Mouse (Mus musculus): ENCODE results near the gene Nt5m.
A peak's percentile ranks its signal among the peaks of the same experiment; 100 is the strongest.

Nt5m gene

GRCm38 (mm10) chr11:59839459-59840126 lies 346 bp downstream of the Nt5m start, which contains the start of gene Cops3:
Gene Cops3, minus strand, starts transcription at chr11:59839838.
- DNase-seq (ENCODE audit: low read depth), result peak; percentile 98

- no peak for DNase-seq (ENCODE audit: low read depth)
Observed at GRCm38 (mm10) chr11:59846311-59846710, 7.1 kb downstream of the Nt5m start.

DNA sequence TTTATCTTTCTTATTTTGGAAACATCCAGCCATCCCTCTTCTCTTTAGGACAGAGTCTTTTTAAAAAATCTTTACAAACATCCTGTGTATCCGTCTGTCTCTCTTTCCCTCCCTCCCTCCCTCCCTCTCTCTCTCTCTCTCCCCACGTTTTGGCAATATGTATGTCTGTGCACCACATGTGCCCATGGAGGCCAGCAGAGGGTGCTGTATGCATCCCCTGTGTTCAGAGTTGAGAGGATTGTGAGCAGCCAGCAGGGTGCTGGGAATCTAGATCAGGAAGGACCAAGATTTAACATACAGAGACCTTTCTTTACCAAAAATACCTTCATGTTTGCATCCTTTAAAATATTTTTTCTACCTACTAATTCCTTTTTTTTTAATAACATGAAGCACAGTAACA lies 7.9 kb downstream of the Nt5m start:
- peak; percentile 85 for DNase-seq (ENCODE audit: low read depth)

DNA sequence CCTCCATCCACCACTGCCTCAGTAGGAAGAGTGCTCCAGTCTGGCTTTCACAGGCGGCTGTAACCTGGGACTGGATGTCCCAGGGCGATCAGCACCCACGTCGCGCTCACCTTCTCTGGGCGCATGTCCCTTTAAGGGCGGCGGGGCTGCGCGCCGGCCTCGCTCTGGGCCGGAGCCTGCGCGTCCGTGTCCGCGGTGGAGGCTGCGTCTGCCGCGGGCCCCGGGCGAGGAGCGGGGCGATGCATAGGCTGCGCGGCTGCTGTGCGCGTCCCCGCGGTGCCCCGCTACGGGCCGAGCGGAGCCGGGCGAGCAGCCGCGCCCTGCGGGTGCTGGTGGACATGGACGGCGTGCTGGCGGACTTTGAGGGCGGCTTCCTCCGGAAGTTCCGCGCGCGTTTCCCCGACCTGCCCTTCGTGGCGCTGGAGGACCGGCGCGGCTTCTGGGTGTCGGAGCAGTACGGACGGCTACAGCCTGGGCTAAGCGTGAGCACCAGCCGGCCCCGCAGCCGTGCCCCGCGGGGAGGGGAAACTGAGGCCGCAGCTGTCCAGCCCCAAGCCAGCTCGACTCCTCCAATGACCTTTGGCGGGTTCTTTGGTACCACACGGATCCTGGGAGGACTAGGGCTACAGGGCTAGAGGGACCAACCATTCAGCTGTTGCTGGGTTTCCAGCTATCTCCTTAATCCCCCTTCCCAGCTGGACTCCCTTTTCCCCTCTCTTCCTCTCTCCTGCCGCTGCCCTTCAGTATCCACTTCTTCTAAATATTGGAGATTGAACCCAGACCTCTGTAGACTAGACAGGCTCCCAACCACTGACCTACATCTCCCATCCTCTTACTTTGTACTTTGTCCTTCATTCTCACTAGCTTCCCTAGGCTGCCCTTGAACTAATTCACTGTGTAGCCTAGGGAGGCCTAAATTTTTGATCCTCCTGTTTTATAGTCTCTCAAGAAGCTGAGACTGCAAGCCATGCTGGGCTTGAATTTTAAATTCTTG lies 8.9 kb downstream of the Nt5m start:
- peak; percentile 76 for DNase-seq (ENCODE audit: low read depth)

DNA sequence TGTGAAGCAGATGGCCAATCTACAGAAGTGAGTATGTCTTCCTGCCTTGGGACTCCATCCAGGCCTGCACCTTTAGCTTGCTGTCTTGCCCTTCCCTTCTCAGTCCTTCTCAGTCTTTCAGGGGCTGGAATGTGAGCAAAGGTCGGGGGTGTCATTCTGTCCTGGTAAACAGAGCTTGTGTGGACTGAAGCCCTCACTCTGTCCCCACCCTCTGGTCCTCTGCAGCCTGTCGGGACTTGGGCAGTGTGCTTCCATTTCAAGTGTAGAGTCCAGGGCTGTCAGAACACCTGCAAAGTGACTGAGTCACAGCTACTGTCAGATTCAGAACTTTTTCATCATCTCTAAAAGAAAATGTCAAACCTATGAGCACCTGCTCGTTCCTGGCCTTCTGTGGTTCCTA lies 13.6 kb downstream of the Nt5m start:
- DNase-seq (ENCODE audit: low read depth), result no peak

- no peak for DNase-seq (ENCODE audit: low read depth)
Observed at GRCm38 (mm10) chr11:59860467-59860866, 21.2 kb downstream of the Nt5m start.

GRCm38 (mm10) chr11:59864316-59864715 lies 25.1 kb downstream of the Nt5m start:
- DNase-seq (ENCODE audit: low read depth), result no peak

DNA sequence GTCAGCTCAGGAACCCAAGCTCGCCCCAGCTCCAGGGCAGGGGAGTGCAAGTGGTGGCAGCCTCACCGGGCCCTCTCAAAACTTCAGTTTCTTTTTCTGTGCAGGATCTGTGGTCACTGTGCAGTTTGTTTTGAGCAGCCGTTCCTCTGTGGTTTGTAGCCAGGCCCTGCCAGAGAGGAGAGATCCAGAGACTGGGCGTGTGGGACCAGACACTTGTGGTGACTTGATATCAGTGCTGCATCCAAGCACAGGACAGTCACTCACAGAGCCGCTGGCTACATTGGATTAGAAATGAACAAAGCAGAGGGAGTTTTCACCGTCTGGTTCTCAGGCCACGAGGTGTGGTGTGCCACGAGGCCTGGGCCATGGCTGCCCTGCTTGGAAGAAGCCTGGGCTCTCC lies 32.9 kb downstream of the Nt5m start:
- no peak for DNase-seq (ENCODE audit: low read depth)

GRCm38 (mm10) chr11:59880031-59880430 lies 40.8 kb downstream of the Nt5m start:
- peak; percentile 76 for DNase-seq (ENCODE audit: low read depth)

DNA sequence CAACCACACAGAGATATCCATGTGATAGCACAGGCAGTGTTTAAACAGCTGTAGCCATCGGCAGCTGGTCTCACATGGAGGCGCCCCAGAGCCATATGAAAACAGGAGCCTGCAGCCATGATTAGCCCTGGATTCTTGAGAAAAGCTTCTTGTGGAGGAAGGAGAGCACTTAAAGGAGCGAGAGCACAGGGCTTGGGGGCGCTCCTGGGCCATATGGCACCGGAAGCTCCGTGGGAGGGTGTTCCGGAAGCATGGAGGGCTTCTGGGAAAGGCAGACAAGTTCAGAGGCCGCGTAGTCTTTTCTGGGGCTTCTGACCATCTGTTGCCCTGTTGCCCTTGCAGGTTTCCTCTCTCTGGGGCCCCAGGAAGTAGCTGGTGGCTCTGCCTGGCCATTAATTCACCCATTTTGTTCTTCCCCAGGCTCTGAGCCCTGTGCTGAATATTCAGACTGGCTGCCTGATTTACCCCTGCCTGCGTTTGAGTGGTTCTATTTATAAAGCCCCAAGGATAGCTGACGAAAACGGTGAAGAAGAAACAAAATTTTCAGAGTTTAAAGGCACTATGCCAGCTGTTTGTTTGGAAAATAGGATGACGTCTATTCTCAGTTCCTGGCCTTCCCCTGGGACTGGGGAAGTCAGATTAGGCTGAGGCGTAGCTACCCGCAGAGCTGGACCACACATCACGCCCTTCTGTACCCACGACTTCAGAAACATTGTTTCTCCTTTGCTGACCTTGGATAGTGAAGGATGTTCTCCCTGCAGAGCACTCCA lies 46.2 kb downstream of the Nt5m start:
- DNase-seq (ENCODE audit: low read depth), result peak; percentile 12

GRCm38 (mm10) chr11:59886952-59887351 lies 47.7 kb downstream of the Nt5m start:
- no peak for DNase-seq (ENCODE audit: low read depth)

DNA sequence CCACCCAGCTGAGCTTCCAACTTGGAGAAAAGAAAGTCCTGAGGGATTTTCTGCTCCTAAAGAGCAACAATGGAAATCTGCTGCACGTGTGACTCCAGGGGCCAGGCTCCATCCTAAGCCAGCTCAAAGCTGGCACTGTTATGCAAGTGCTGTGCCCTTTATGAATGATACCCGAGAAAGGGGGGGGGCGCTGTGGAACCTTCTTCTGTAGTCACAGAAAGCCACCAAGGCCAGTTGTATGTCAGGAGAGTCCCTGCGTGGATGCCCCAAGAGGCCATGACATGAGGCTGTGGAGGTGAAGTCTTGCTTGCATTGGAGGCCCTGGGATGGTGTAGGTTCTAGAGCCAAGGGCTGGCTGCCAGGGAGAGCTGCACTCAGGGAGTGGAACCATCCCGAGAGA lies 48.9 kb downstream of the Nt5m start:
- DNase-seq (ENCODE audit: low read depth), result no peak

DNA sequence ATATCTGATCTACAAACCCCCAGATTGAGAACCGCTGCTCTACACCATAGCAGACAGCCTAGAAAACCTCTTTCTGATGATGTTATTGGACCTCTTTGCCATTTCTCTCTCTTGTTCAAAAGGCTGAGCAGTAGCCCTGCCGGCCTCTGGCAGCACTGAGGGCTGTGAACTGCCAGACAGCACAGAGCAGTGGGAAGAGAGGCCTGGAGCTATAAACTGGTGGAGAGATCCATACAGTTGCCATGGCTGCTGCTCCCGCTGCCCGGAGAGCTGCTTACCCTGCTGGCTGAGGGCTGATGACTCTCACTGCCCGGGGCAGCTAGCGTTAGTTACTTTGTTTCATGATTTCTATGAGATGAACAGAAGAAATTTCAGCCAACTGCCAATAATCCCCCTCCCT lies 52.6 kb downstream of the Nt5m start:
- DNase-seq (ENCODE audit: low read depth), result no peak

DNA sequence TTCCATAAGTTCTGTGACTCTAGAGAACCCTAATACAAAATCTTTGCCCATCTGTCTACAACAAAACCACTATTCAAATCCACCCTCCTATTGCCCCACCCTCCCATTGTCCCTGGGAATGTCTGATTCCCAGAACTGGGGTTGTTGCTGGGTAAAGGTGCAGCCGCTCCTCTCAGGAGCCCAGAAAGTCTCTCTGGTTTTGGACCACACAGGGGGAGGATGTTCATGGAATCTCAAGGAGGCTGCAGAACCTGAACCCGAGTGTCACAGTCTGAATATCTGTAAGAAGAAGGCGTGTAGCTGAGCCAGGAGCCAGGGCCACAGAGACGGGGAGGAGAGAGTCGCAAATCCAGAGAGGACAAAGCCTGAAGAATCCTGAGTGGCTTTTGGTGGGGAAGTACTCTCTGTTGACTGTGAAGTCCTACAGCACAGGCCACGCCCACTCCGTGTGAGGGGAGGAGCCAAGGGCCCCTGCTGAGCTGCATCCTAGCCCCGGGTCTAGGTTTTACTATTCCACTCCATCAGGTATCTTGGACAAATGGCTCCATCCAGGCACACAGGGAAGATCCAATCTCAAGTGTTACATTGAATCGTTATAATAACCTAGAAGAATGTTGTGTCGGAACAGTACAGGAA lies 54.0 kb downstream of the Nt5m start:
- peak; percentile 10 for DNase-seq (ENCODE audit: low read depth)

- DNase-seq (ENCODE audit: low read depth), result no peak
Observed at GRCm38 (mm10) chr11:59894916-59895315, 55.7 kb downstream of the Nt5m start.

GRCm38 (mm10) chr11:59895316-59895715 lies 56.1 kb downstream of the Nt5m start:
- DNase-seq (ENCODE audit: low read depth), result no peak

DNA sequence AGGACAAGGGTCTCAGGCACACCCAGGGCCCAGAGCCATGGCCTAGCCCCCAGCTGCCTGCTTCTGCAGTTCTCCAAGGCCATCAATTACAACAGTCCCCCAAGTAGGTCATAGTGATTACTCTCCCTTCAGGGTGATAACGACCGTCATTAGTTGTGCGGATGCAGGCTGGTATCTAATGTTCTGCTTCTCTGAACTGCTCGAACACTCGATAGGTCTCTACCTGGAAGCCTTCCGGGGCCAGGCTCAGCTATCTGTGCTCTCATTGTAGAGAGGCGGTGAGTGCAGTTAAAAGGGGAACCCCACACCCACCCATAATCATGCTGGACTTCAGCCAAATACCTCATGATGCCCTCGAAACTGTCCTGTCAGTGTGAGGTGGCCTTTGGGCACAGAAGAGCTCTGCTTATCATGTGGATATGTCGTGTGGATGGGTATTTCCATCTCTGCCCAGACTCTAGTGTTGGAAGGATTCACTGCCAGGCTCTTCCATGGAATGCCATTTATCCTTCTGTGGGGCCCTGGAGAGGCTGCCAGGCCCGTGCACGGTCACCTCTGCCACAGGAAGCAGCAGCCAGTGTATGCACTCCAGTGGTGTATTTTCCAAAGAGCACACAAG lies 58.8 kb downstream of the Nt5m start:
- no peak for DNase-seq (ENCODE audit: low read depth)

DNA sequence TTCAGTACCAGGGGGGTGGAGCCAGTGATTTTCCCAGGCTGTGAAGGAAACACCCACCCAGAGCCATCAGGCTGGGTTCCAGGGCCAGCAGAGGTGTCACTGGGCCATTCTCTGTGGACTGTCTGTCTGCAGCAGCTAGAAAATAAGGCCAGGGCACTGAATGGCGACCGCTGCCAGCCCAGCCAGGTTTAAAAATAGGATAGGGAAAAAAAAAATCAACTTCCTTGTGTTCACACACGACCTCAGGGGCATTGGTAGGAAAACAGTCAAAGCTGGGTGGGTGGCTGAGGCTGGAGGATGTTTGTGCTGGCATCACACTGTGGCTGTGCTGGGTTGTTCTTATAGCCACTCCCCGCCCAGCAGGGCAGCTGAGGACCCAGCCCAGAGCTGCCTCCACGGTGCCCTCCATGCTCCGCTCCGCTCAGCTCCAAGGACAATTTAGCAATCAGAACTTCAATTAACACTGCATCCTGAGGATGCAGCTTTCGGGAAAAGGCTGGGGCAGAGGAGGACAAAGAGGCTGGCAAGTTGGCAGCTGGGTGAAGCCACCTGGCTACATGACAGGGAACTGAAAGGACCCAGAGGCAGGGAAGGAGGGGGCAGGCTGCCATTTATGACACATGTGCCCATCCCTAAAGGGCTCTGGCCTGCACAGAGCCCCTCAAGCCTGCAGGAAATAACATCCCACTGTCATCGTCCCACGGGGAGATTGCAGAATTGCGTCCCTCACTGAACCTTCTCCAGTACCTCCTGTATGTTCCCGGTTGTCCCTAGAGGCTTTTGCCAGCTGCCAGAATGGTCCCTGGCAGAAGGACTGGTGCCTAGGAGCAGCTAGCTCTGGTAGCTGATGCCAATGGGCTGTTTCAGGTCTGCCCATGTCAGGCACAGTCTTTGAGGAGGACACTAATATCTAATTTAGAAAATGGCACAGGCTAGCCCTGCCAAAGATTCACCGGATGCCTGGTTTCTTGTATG lies 60.8 kb downstream of the Nt5m start:
- no peak for DNase-seq (ENCODE audit: low read depth)

DNA sequence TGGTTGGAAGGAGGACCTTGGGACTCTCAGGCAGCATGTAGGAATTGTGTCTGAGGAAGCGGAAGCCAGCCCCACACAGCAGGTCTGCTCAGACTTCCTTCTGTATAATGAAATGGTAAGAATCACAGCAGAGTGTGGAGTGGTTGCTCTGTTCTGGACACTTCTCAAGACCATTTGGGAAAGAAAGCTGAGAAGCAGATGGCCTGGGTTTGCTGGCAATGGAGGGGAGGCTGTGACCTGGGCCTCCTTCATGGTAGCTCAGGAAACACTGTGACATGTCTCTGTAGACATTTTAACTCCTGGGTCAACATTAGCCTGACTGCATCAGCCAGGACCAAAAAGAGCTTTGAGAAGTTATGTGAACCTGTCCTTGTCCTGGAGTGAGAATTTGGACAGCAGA lies 61.7 kb downstream of the Nt5m start:
- DNase-seq (ENCODE audit: low read depth), result no peak

DNA sequence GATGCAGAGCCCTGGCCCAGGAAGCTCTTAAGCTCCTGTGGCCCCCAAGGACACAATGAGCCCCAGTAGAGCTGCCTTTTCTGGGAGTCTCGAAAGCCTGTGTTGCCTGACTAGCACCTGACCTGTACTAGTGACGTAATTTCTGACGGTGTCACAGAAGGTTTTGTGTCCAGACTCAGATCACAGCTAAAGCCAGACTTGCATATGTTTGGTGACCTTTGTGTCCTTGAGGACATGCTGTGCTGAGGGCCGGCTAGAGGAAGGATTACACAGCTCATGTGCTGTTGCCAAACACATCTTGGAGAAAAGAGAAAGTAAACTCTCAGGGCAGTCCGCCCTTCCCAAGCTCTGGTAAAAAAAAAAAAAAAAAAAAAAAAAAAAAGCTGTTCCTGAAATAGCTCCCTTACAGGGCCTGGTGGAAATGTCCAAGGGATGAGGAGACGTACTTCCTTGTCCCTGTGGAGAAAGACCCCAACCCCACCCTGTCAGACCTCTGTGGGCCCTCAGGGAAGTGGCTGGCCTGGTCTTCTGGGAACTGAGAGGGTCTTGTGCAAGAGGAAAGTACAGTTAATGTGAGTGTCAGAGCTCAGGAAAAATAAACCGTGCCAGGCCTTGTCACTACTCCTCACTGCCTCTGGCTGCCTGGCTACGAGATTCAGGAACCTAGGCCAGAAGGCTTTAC lies 62.9 kb downstream of the Nt5m start:
- DNase-seq (ENCODE audit: low read depth), result no peak

Measured in induced T-regulatory cell, adult 2 months (primary cell).